Mouse (Mus musculus): ENCODE measurements around the gene Krtap3-1. TPM values are rescaled to one million over a fixed set of nuclear protein-coding genes. Genes with fewer than 3 reads are reported as not detected.
"Not testable (repeated sequence)": the region's sequence is repeated elsewhere in the genome, so short reads cannot be mapped to it uniquely, and the experiment has no call there.

Krtap3-1 gene
- polyA plus RNA-seq (2016; fragmentation: Nextera tagmentation; extraction: Ambion mirVana), result not detected in 2 replicates

GRCm38 (mm10) chr11:99566530-99566929 lies at the start of gene Krtap3-1:
Gene Krtap3-1, minus strand, starts transcription at chr11:99566630.
- no peaks in the 10 kb centered on the region for H3K4me1 ChIP-seq
- no peak within 1 kb of the TSS for H3K9ac ChIP-seq (replicated peaks)
- no peaks in the 10 kb centered on the region for H3K36me3 ChIP-seq
- no peak within 1 kb of the TSS for H3K27ac ChIP-seq (replicated peaks)
- no peak within 1 kb of the TSS for H3K4me2 ChIP-seq (replicated peaks)
- no peaks in the 10 kb centered on the region for H3K9me3 ChIP-seq
- 92% methylated on average over 7 of the region's 7 CpGs for WGBS
- ATAC-seq (ENCODE audit: low FRiP score, low read depth), result no peak
- no peak within 1 kb of the TSS for H3K4me3 ChIP-seq
- H3K27me3 ChIP-seq, result no peaks in the 10 kb centered on the region

DNA sequence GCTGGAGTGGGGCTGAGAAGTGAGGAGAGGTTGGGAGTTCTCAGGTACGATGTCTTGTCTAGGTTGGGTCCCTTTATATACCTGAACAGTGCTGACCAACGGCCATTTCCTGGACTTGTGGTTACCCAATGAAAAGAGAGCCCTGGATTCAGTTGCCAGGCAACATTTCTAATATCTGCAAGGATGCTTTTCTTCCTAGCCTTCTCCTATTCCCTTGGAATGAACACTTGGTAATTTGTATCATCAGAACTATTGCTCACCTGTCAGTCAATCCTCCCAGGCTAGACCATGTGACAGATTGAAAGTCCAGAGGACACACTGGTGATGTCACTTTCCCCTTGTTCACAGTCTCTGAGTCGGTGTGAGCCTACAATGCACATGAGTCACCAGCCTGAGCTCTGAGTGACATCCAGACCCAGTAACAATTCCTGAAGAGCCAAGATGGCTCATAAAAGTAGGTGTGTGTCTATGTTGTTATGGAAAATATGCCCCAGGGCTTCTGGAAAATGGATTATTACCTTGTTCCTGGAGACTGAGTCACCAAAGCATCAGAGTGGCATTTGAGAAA lies 48.5 kb upstream of the Krtap3-1 start, which contains the start of gene Krtap2-4:
Gene Krtap2-4, minus strand, starts transcription at position 51 of the 568 bp plus-strand sequence.
- ATAC-seq (ENCODE audit: low FRiP score, low read depth), result no peak
- Histone ChIP-seq H3K36me3 (no peaks in the 10 kb centered on the region), H3K27ac (replicated peaks) (no peak within 1 kb of the TSS), H3K9me3 (no peaks in the 10 kb centered on the region), H3K9ac (replicated peaks) (no peak within 1 kb of the TSS), H3K27me3 (no peaks in the 10 kb centered on the region), H3K4me2 (replicated peaks) (no peak within 1 kb of the TSS), H3K4me3 (no peak within 1 kb of the TSS), H3K4me1 (no peaks in the 10 kb centered on the region)
- 81% methylated on average over 3 of the region's 3 CpGs for WGBS

DNA sequence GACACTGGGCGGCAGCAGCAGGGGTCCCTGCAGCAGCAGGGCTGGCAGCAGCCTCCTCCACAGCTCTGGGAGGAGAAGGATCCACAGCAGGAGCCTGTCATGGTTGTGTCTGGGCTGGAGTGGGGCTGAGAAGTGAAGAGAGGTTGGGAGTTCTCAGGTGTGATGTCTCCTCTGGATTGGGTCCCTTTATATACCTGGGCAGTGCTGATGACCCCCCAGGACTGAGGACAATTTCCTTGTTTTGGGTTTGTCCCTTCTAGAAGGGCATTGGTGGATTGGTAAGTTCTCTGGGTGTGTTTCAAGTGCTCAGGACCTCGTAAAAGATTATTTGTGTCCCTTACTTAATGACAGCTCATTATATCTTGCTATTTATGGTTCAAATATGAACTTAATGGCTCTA lies 43.7 kb upstream of the Krtap3-1 start, which contains the start of gene Gm11937:
Gene Gm11937, minus strand, starts transcription at position 101 of the 400 bp plus-strand sequence.
- not testable (repeated sequence) for ATAC-seq (ENCODE audit: low FRiP score, low read depth); H3K4me1 ChIP-seq; H3K27ac ChIP-seq (replicated peaks); H3K27me3 ChIP-seq; H3K4me2 ChIP-seq (replicated peaks); H3K36me3 ChIP-seq; H3K9me3 ChIP-seq; H3K9ac ChIP-seq (replicated peaks); H3K4me3 ChIP-seq
- 73% methylated on average over 1 of the region's 2 CpGs for WGBS

- no peak overlapping the region for H3K4me2 ChIP-seq (replicated peaks)
- H3K9ac ChIP-seq (replicated peaks), result no peak overlapping the region
- ATAC-seq (ENCODE audit: low FRiP score, low read depth), result no peak
- 69% methylated on average over 1 of the region's 1 CpGs for WGBS
- H3K4me1 ChIP-seq, result no peaks in the 10 kb centered on the region
- H3K4me3 ChIP-seq, result no peak overlapping the region
- no peaks in the 10 kb centered on the region for H3K36me3 ChIP-seq
- no peak overlapping the region for H3K27ac ChIP-seq (replicated peaks)
- H3K27me3 ChIP-seq, result no peaks in the 10 kb centered on the region
- H3K9me3 ChIP-seq, result no peaks in the 10 kb centered on the region
These were observed 42.7 kb upstream of the Krtap3-1 start for GRCm38 (mm10) chr11:99609126-99609525.

GRCm38 (mm10) chr11:99603208-99603607 lies 36.8 kb upstream of the Krtap3-1 start, which contains the start of gene Gm11938:
Gene Gm11938, minus strand, starts transcription at chr11:99603308.
- not testable (repeated sequence) for H3K4me2 ChIP-seq (replicated peaks); H3K27me3 ChIP-seq; H3K9me3 ChIP-seq; H3K4me1 ChIP-seq; H3K36me3 ChIP-seq; ATAC-seq (ENCODE audit: low FRiP score, low read depth); H3K4me3 ChIP-seq; H3K9ac ChIP-seq (replicated peaks); H3K27ac ChIP-seq (replicated peaks)
- WGBS, result 68% methylated on average over 1 of the region's 1 CpGs

DNA sequence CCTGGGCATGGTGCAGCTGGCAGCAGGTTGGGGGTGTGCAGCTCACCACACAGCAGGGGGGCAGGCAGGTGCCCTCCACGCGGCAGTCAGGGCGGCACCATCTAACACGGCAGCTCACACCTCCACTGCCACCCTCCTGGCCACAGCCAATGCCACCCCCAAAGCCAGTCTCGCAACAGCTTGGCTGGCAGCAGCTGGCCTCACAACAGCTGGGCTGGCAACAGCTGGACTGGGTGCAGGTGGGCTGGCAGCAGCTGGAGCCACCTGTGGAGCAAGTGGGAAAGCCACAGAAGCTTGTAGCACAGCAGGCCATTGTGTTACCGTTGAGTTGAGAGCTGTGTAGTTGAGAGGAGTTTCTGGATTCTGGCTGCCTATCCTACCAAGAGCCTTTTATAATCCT lies 31.3 kb upstream of the Krtap3-1 start, which contains the start of gene Krtap9-3:
Gene Krtap9-3, minus strand, starts transcription at position 364 of the 400 bp plus-strand sequence.
- not testable (repeated sequence) for H3K9me3 ChIP-seq; H3K4me1 ChIP-seq; ATAC-seq (ENCODE audit: low FRiP score, low read depth); H3K27me3 ChIP-seq; H3K27ac ChIP-seq (replicated peaks); H3K4me3 ChIP-seq; H3K4me2 ChIP-seq (replicated peaks); H3K36me3 ChIP-seq; H3K9ac ChIP-seq (replicated peaks)
- WGBS, result 87% methylated on average over 6 of the region's 6 CpGs

DNA sequence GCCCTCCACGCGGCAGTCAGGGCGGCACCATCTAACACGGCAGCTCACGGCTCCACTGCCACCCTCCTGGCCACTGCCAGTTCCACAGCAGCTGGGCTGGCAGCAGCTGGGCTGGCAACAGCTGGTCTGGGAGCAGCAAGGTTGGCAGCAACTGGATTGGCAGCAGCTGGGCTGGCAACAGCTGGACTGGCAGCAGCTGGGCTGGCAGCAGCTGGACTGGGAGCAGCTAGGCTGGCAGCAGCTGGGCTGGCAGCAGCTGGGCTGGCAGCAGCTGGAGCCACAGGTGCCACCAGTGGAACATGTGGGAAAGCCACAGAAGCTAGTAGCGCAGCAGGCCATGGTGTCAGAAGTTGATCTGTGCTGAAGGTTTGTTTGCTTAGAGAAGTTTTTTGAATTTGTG lies 24.6 kb upstream of the Krtap3-1 start, which contains the start of gene Krtap1-3:
Gene Krtap1-3, minus strand, starts transcription at position 359 of the 400 bp plus-strand sequence.
- Histone ChIP-seq H3K4me3 (no peak within 1 kb of the TSS), H3K4me1 (no peaks in the 10 kb centered on the region), H3K9me3 (no peaks in the 10 kb centered on the region), H3K36me3 (no peaks in the 10 kb centered on the region), H3K27me3 (no peaks in the 10 kb centered on the region), H3K27ac (replicated peaks) (no peak within 1 kb of the TSS), H3K9ac (replicated peaks) (no peak within 1 kb of the TSS), H3K4me2 (replicated peaks) (no peak within 1 kb of the TSS)
- no peak for ATAC-seq (ENCODE audit: low FRiP score, low read depth)
- WGBS, result 88% methylated on average over 6 of the region's 6 CpGs

DNA sequence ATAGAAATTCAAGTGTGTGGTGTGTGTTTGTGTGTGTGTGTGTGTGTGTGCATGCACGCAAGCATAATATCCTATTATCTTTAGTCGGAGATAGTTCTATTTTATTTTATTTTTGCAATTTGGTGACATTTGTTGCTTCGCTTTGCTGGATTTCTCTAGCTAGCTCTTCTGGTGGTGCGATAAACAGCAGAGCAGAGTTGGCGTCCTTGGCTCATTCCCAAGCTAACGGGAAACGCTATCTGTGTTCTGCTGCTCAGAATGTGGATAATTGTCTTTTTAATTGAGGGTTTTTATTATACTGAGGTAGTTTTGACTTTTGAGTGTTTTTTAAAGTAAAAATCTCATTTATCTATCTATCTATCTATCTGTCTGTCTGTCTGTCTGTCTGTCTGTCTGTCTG lies 18.7 kb upstream of the Krtap3-1 start:
- Histone ChIP-seq H3K36me3 (no peaks in the 10 kb centered on the region), H3K4me1 (no peaks in the 10 kb centered on the region), H3K4me3 (no peak overlapping the region), H3K27me3 (no peaks in the 10 kb centered on the region), H3K4me2 (replicated peaks) (no peak overlapping the region), H3K9ac (replicated peaks) (no peak overlapping the region), H3K9me3 (no peaks in the 10 kb centered on the region), H3K27ac (replicated peaks) (no peak overlapping the region)
- no peak for ATAC-seq (ENCODE audit: low FRiP score, low read depth)
- 92% methylated on average over 7 of the region's 7 CpGs for WGBS

- H3K4me1 ChIP-seq, result no peaks in the 10 kb centered on the region
- 87% methylated on average over 5 of the region's 5 CpGs for WGBS
These were observed 16.8 kb upstream of the Krtap3-1 start, which contains the start of gene Krtap1-4 for GRCm38 (mm10) chr11:99583245-99583704. Gene Krtap1-4, minus strand, starts transcription at chr11:99583654.

DNA sequence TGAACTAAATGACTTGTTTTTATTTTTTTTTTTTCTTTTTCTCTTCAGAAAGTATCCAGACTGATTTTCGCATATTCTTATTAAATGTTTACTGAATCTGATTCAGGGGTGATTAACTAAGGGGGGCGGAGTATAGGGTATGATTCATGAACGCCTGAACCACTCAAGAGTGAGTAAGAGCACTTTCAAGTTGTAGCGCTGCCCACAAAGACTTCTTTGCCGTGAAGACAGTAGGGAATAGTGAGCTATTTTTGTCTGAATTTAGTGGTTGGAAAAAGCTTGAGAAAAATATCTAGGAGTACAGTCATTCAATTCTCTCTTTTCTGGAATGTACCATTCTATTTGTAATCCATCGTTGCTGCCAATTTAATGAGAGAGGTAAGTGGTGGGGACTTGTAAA lies 15.1 kb upstream of the Krtap3-1 start:
- Histone ChIP-seq H3K9me3 (no peaks in the 10 kb centered on the region), H3K36me3 (no peaks in the 10 kb centered on the region)

More at GRCm38 (mm10) chr11:99583245-99583704, 16.8 kb upstream of the Krtap3-1 start, which contains the start of gene Krtap1-4:
- H3K4me3 ChIP-seq, result no peak within 1 kb of the TSS
- no peak for ATAC-seq (ENCODE audit: low FRiP score, low read depth)
- no peaks in the 10 kb centered on the region for H3K27me3 ChIP-seq
- H3K9ac ChIP-seq (replicated peaks), result no peak within 1 kb of the TSS
- no peak within 1 kb of the TSS for H3K4me2 ChIP-seq (replicated peaks)
- H3K9me3 ChIP-seq, result no peaks in the 10 kb centered on the region
- H3K36me3 ChIP-seq, result no peaks in the 10 kb centered on the region
- H3K27ac ChIP-seq (replicated peaks), result no peak within 1 kb of the TSS

GRCm38 (mm10) chr11:99581051-99581450 lies 14.6 kb upstream of the Krtap3-1 start:
- no peak overlapping the region for H3K27ac ChIP-seq (replicated peaks)
- H3K9ac ChIP-seq (replicated peaks), result no peak overlapping the region
- H3K4me2 ChIP-seq (replicated peaks), result no peak overlapping the region
- no peak overlapping the region for H3K4me3 ChIP-seq
- no peak for ATAC-seq (ENCODE audit: low FRiP score, low read depth)
- no peaks in the 10 kb centered on the region for H3K4me1 ChIP-seq
- no peaks in the 10 kb centered on the region for H3K9me3 ChIP-seq
- H3K36me3 ChIP-seq, result no peaks in the 10 kb centered on the region
- 94% methylated on average over 5 of the region's 5 CpGs for WGBS
- H3K27me3 ChIP-seq, result no peaks in the 10 kb centered on the region

More for the DNA sequence above, 15.1 kb upstream of the Krtap3-1 start:
- Histone ChIP-seq H3K27me3 (no peaks in the 10 kb centered on the region), H3K27ac (replicated peaks) (no peak overlapping the region), H3K9ac (replicated peaks) (no peak overlapping the region), H3K4me3 (no peak overlapping the region), H3K4me1 (no peaks in the 10 kb centered on the region), H3K4me2 (replicated peaks) (no peak overlapping the region)
- ATAC-seq (ENCODE audit: low FRiP score, low read depth), result no peak
- 91% methylated on average over 6 of the region's 6 CpGs for WGBS

- Histone ChIP-seq H3K4me2 (replicated peaks) (no peak within 1 kb of the TSS), H3K4me1 (no peaks in the 10 kb centered on the region)
- 96% methylated on average over 6 of the region's 6 CpGs for WGBS
These were observed 14.2 kb upstream of the Krtap3-1 start, which contains the start of gene Krtap1-5 for GRCm38 (mm10) chr11:99580636-99581035. Gene Krtap1-5, minus strand, starts transcription at chr11:99581016.

More at GRCm38 (mm10) chr11:99580636-99581035, 14.2 kb upstream of the Krtap3-1 start, which contains the start of gene Krtap1-5:
- H3K36me3 ChIP-seq, result no peaks in the 10 kb centered on the region
- H3K4me3 ChIP-seq, result no peak within 1 kb of the TSS
- ATAC-seq (ENCODE audit: low FRiP score, low read depth), result no peak
- H3K9me3 ChIP-seq, result no peaks in the 10 kb centered on the region
- H3K27ac ChIP-seq (replicated peaks), result no peak within 1 kb of the TSS
- no peaks in the 10 kb centered on the region for H3K27me3 ChIP-seq
- no peak within 1 kb of the TSS for H3K9ac ChIP-seq (replicated peaks)
